Mouse (Mus musculus): ENCODE measurements around the gene Ipp. TPM values are rescaled to one million over a fixed set of nuclear protein-coding genes. Genes with fewer than 3 reads are reported as not detected.

The Ipp gene
- polyA plus RNA-seq, 1 experiment, result 7.6 TPM

DNA sequence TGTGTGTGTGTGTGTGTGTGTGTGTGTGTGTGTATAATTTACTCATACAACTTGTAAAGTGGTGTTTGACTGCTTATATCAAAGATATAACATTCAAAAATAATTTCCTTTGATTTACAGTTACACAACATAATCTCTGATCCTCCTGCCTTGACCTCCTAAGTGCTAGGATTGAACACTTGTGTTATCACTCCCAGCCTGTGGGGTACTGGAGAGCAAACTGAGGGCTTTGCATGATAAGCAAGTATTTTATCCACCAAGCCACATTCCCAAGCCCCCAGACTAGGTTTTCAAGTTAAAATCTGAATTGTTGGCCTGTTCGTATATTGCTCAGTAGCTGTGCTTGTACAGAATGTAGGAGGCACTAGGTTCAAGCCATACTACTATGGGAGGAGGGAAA is 43.1 kb downstream of the Ipp start:
- WGBS, result 88% methylated on average over 1 of the region's 1 CpGs
- DNase-seq, result no peak
- Histone ChIP-seq H3K4me3 (replicated peaks; ENCODE audit: insufficient read depth, low read depth, low read length) (no peak overlapping the region), H3K27ac (ENCODE audit: insufficient read depth, low read length) (no peak overlapping the region), H3K27me3 (ENCODE audit: control insufficient read depth, insufficient read depth, low read length) (no peaks in the 10 kb centered on the region), H3K4me1 (ENCODE audit: control insufficient read depth, insufficient read depth, low read length) (no peaks in the 10 kb centered on the region)
- TF ChIP-seq CTCF (IDR thresholded peaks at IDR 0.05; ENCODE audit: borderline replicate concordance, insufficient read depth, low read depth, low read length) (no peak), POLR2A (IDR thresholded peaks at IDR 0.05; ENCODE audit: borderline replicate concordance, insufficient read depth, low read length) (no peak)

DNA sequence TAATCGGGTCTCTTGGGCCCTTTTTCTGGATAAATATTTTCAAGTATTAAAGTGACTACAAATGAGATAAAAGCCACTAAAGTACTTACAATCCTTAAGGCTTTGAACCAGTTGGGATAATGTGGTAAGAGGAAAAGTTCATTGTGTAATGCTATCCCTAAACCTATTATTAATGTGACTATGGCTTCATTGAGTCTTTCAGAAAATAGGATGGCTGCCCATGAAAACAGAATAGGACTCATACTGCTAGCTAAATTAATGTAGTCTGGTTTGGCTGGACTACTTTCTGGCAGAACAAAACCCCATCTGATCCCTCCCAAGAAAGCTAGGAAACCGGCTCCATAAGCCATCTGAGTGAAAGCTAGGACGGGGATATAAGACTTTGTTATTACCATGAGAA is 45.7 kb downstream of the Ipp start:
- no peaks in the 10 kb centered on the region for H3K27me3 ChIP-seq (ENCODE audit: control insufficient read depth, insufficient read depth, low read length)
- TF ChIP-seq CTCF (IDR thresholded peaks at IDR 0.05; ENCODE audit: borderline replicate concordance, insufficient read depth, low read depth, low read length) (no peak), POLR2A (IDR thresholded peaks at IDR 0.05; ENCODE audit: borderline replicate concordance, insufficient read depth, low read length) (no peak)
- no peak overlapping the region for H3K27ac ChIP-seq (ENCODE audit: insufficient read depth, low read length)
- H3K4me1 ChIP-seq (ENCODE audit: control insufficient read depth, insufficient read depth, low read length), result no peaks in the 10 kb centered on the region
- 80% methylated on average over 3 of the region's 3 CpGs for WGBS
- no peak overlapping the region for H3K4me3 ChIP-seq (replicated peaks; ENCODE audit: insufficient read depth, low read depth, low read length)
- no peak for DNase-seq

DNA sequence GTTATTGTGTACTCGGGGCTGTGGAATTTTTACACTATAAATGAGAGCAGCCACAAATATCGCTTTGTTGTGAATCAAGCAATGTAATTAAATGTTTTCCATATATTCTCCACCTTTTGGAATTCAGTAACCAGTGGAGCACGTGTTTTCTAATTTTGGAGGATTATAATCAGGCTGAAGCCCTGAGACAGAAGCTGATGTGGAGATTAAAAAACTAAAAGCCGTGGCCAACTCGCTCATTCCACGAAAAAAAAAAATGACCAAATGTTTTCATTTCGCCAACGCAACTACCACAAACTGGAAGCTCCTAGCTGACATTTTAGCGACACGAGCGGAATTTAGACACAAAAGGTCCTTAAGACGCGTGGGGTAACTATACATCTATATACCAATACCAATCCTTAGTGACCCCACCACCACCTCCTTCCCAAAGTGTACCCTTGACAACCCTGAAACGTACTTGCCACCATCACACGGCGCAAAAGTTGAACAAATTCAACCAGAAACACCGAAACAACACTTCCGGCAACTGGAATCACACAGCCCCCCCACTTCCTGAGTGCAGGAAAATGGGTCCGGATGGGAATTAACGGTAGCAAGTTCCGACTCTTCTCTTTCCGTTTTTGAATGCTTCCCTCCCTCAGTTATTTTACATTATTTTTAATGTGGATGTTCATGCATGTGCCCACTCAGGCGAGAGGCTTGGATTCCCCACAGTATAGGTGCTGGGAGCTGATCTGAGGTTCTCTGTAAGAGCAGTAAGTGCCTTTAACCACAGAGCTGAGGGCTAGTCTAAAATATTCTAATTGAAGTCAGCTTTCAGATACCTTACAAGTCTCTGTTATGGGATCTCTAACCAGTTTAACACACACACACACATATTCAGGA is 48.3 kb downstream of the Ipp start, which contains the start of gene Tmem69:
Tmem69 (minus strand) TSS at position 524 of the 888 bp plus-strand sequence.
- DNase-seq, result peak; percentile 82 to 83
- Histone ChIP-seq H3K27me3 (ENCODE audit: control insufficient read depth, insufficient read depth, low read length) (no peaks in the 10 kb centered on the region), H3K4me3 (replicated peaks; ENCODE audit: insufficient read depth, low read depth, low read length) (peak within 1 kb of the TSS; percentile 91), H3K4me1 (ENCODE audit: control insufficient read depth, insufficient read depth, low read length) (no peaks in the 10 kb centered on the region), H3K27ac (ENCODE audit: insufficient read depth, low read length) (peak within 1 kb of the TSS; percentile 88)
- TF ChIP-seq CTCF (IDR thresholded peaks at IDR 0.05; ENCODE audit: borderline replicate concordance, insufficient read depth, low read depth, low read length) (no peak), POLR2A (IDR thresholded peaks at IDR 0.05; ENCODE audit: borderline replicate concordance, insufficient read depth, low read length) (peak; percentile 64; the same call in 1 of the 2 replicates)
- WGBS, result 3% methylated on average over 23 of the region's 23 CpGs

DNA sequence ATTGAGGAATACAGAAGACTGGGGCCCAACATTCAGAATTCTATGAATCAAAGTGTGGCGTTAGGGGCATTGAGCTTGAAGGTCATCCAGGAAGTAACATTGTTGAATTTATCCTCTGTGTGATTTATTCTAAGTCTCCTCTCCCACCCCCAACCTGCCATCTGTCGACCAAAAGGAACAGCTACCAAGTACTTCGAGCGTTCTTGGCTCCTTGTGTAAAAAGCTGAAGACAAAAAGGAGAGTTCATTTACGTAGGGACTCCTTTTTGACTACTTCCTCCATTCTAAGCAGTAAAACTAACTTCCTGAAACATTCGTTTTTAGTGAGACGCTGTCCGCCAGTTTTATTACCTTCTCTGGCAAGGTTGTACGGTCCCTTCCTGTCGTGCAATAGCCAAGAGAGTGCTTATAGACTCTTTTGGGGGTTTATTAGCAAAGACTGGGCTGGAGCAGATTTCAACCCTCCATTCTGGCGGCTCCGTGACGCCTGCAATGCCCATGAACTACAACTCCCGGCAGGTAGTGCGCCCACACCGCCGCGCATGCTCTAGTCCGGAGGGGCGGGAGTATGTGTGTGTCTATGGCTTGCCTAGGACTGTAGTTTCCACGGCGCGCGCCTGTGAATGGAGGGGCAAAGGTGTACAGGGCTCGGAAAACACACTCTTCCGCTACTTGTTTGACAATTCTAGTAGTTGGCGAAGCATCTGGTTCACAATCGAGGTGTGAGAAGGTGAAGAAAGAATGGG is 49.4 kb downstream of the Ipp start:
- Histone ChIP-seq H3K27ac (ENCODE audit: insufficient read depth, low read length) (peak overlapping the region; percentile 58), H3K4me3 (replicated peaks; ENCODE audit: insufficient read depth, low read depth, low read length) (peak overlapping the region; percentile 80), H3K4me1 (ENCODE audit: control insufficient read depth, insufficient read depth, low read length) (no peaks in the 10 kb centered on the region), H3K27me3 (ENCODE audit: control insufficient read depth, insufficient read depth, low read length) (no peaks in the 10 kb centered on the region)
- WGBS, result under 1% methylated on average over 28 of the region's 28 CpGs
- peak; percentile 95 to 96 for DNase-seq
- no peak for TF ChIP-seq CTCF (IDR thresholded peaks at IDR 0.05; ENCODE audit: borderline replicate concordance, insufficient read depth, low read depth, low read length)
- TF ChIP-seq POLR2A (IDR thresholded peaks at IDR 0.05; ENCODE audit: borderline replicate concordance, insufficient read depth, low read length), result peak; percentile 92

DNA sequence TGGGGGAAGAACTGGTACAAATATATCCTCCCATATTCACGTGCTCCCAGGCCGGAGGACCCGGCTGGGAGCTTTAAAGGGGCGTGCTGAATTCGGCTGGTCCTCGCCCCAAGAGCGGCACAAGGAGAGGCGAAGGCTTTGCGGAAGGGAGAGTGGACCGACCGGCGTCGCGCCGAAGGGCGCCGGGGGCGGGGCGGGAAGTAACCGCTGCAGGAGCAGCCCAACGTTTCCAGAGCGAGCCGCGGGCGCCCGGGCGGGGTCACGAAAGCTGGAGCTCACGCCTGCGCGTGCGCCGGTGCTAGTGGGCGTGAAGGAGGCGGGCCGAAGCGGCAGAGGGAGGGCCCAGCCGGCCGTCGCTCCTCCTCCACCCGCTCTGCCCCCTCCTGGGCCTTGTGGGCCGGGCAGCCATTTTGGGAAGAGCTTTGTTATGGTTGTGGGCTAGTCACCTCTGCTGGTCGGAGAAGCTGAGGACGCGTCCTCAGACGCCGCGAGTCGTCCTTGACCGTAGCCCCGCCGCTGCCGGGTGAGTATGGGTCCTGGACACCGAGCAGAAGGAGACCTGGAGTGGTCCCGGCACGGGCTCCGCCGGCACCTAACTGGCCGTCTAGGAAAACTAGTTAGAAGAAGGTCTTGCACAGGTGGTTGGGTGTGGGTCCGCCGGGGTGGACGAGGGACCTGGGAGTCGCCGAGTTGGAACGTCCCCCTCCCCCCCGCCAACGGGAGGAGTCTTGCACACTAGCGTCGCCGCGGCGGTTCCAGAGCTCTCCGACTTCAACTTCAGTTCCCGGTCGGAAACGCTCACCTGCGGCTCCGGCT is 50.2 kb downstream of the Ipp start, which contains the start of gene Gpbp1l1:
Gpbp1l1 (plus strand) TSS at position 353 of the 816 bp plus-strand sequence.
- TF ChIP-seq POLR2A (IDR thresholded peaks at IDR 0.05; ENCODE audit: borderline replicate concordance, insufficient read depth, low read length), result peak; percentile 79; the same call in 1 of the 2 replicates
- TF ChIP-seq CTCF (IDR thresholded peaks at IDR 0.05; ENCODE audit: borderline replicate concordance, insufficient read depth, low read depth, low read length), result no peak
- Histone ChIP-seq H3K27ac (ENCODE audit: insufficient read depth, low read length) (peak within 1 kb of the TSS; percentile 78), H3K4me3 (replicated peaks; ENCODE audit: insufficient read depth, low read depth, low read length) (peak within 1 kb of the TSS; percentile 80), H3K27me3 (ENCODE audit: control insufficient read depth, insufficient read depth, low read length) (no peaks in the 10 kb centered on the region), H3K4me1 (ENCODE audit: control insufficient read depth, insufficient read depth, low read length) (no peaks in the 10 kb centered on the region)
- WGBS, result under 1% methylated on average over 78 of the region's 78 CpGs
- DNase-seq, result peak; percentile 98

DNA sequence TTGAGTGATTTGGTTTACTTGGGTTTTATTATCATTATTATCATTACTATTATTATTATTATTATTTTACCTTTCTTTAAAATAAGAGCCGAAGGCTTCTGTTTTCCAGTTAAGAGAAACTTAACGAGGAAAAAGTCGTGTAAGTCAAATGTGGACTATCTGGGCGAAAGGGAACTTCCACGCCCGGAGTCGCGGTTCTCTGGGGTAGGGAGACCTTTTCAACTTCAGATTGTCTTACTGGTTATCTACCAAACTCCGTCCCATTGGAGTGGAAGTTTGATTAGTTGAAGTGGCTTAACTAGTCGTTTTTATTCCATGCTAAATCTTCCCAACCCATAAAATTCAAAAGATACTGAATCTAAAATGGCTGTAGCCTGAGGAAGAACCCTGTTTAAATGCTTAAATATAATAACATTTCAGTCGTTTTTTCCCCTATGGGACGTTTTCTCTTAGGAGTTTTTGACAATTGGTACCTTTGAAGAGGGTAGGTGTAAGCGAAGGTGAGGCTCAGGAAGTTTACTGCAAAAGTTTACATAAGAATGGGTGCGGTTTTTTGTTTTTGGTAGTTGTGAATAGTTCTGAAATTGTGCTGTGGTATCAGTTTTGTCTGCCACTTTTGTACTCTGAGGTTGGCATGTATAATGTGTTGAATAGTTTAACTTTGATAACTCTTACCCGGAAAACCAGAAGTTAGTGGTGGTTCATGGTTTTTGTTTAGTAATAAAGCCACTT is 51.0 kb downstream of the Ipp start:
- WGBS, result 4% methylated on average over 15 of the region's 15 CpGs
- Histone ChIP-seq H3K4me3 (replicated peaks; ENCODE audit: insufficient read depth, low read depth, low read length) (peak overlapping the region; percentile 80), H3K4me1 (ENCODE audit: control insufficient read depth, insufficient read depth, low read length) (no peaks in the 10 kb centered on the region), H3K27me3 (ENCODE audit: control insufficient read depth, insufficient read depth, low read length) (no peaks in the 10 kb centered on the region), H3K27ac (ENCODE audit: insufficient read depth, low read length) (no peak overlapping the region)
- TF ChIP-seq POLR2A (IDR thresholded peaks at IDR 0.05; ENCODE audit: borderline replicate concordance, insufficient read depth, low read length) (no peak), CTCF (IDR thresholded peaks at IDR 0.05; ENCODE audit: borderline replicate concordance, insufficient read depth, low read depth, low read length) (no peak)
- no peak for DNase-seq

Other genes starting within 250 kb of the Ipp start
- 79.2 and 82.6 TPM in 2 replicates for gene Mast2, start 43.4 kb upstream of the Ipp start, polyA plus RNA-seq (2012; rRNA removed)
- gene Tmem69, start 48.4 kb downstream of the Ipp start, polyA plus RNA-seq (2012; rRNA removed), result 8.6 and 10.5 TPM in 2 replicates
- 41.3 and 43.3 TPM in 2 replicates for gene Gpbp1l1, start 50.1 kb downstream of the Ipp start, polyA plus RNA-seq (2012; rRNA removed)
- 5.9 and 6.6 TPM in 2 replicates for gene Ccdc17, start 89.1 kb downstream of the Ipp start, polyA plus RNA-seq (2012; rRNA removed)
- gene Nasp, start 120.4 kb downstream of the Ipp start, polyA plus RNA-seq (2012; rRNA removed), result 21.8 and 21.9 TPM in 2 replicates
- 526 and 550 TPM in 2 replicates for gene Akr1a1, start 144.1 kb downstream of the Ipp start, polyA plus RNA-seq (2012; rRNA removed)
- gene Prdx1, start 178.0 kb downstream of the Ipp start, polyA plus RNA-seq (2012; rRNA removed), result 233 and 250 TPM in 2 replicates
- gene Mmachc, start 200.9 kb downstream of the Ipp start, polyA plus RNA-seq (2012; rRNA removed), result 19.2 and 19.8 TPM in 2 replicates
- 29.5 and 34.9 TPM in 2 replicates for gene Ccdc163, start 201.0 kb downstream of the Ipp start, polyA plus RNA-seq (2012; rRNA removed)
- 10.0 and 11.2 TPM in 2 replicates for gene Tesk2, start 213.4 kb downstream of the Ipp start, polyA plus RNA-seq (2012; rRNA removed)

Measured in cerebellum, adult 2 months (tissue).